Mouse (Mus musculus): Measurements from ENCODE around the gene Srpx2. TPM values are rescaled to one million over a fixed set of nuclear protein-coding genes. Genes with fewer than 3 reads are reported as not detected.

Gene Srpx2
- polyA plus RNA-seq, 1 experiment, result 6.1 TPM

- Histone ChIP-seq H3K27me3 (ENCODE audit: control insufficient read depth, insufficient read depth, low read length) (no peaks in the 10 kb centered on the region), H3K36me3 (ENCODE audit: control insufficient read depth, insufficient read depth, low read length) (no peaks in the 10 kb centered on the region), H3K4me1 (ENCODE audit: control insufficient read depth, insufficient read depth, insufficient read length, low read length) (no peaks in the 10 kb centered on the region), H3K27ac (ENCODE audit: insufficient read depth, low read depth, low read length) (no peak overlapping the region), H3K4me3 (ENCODE audit: low read depth, low read length) (no peak overlapping the region)
- 65% methylated on average over 7 of the region's 7 CpGs for WGBS
- no peak for TF ChIP-seq POLR2A (IDR thresholded peaks at IDR 0.05; ENCODE audit: low read depth, low read length)
- no peak for TF ChIP-seq CTCF (IDR thresholded peaks at IDR 0.05; ENCODE audit: extremely low read depth, insufficient read length, insufficient replicate concordance, low read depth, low read length)
Measured at GRCm38 (mm10) chrX:133954661-133955060, 46.4 kb downstream of the Srpx2 start.

- Histone ChIP-seq H3K27me3 (ENCODE audit: control insufficient read depth, insufficient read depth, low read length) (no peaks in the 10 kb centered on the region), H3K4me3 (ENCODE audit: low read depth, low read length) (no peak overlapping the region), H3K27ac (ENCODE audit: insufficient read depth, low read depth, low read length) (no peak overlapping the region), H3K36me3 (ENCODE audit: control insufficient read depth, insufficient read depth, low read length) (no peaks in the 10 kb centered on the region), H3K4me1 (ENCODE audit: control insufficient read depth, insufficient read depth, insufficient read length, low read length) (no peaks in the 10 kb centered on the region)
- TF ChIP-seq POLR2A (IDR thresholded peaks at IDR 0.05; ENCODE audit: low read depth, low read length) (no peak), CTCF (IDR thresholded peaks at IDR 0.05; ENCODE audit: extremely low read depth, insufficient read length, insufficient replicate concordance, low read depth, low read length) (no peak)
- WGBS, result 31% methylated on average over 2 of the region's 2 CpGs
Measured at GRCm38 (mm10) chrX:133960617-133961016, 52.4 kb downstream of the Srpx2 start.

- no peak for TF ChIP-seq POLR2A (IDR thresholded peaks at IDR 0.05; ENCODE audit: low read depth, low read length)
- TF ChIP-seq CTCF (IDR thresholded peaks at IDR 0.05; ENCODE audit: extremely low read depth, insufficient read length, insufficient replicate concordance, low read depth, low read length), result no peak
- no peak overlapping the region for H3K27ac ChIP-seq (ENCODE audit: insufficient read depth, low read depth, low read length)
- WGBS, result 70% methylated on average over 2 of the region's 2 CpGs
- H3K4me1 ChIP-seq (ENCODE audit: control insufficient read depth, insufficient read depth, insufficient read length, low read length), result no peaks in the 10 kb centered on the region
- no peaks in the 10 kb centered on the region for H3K27me3 ChIP-seq (ENCODE audit: control insufficient read depth, insufficient read depth, low read length)
- H3K36me3 ChIP-seq (ENCODE audit: control insufficient read depth, insufficient read depth, low read length), result no peaks in the 10 kb centered on the region
- no peak overlapping the region for H3K4me3 ChIP-seq (ENCODE audit: low read depth, low read length)
Measured at GRCm38 (mm10) chrX:133964615-133965014, 56.4 kb downstream of the Srpx2 start.

GRCm38 (mm10) chrX:133981231-133982002 lies 73.2 kb downstream of the Srpx2 start, which contains the start of gene Sytl4:
Gene Sytl4, minus strand, starts transcription at chrX:133981812.
- TF ChIP-seq POLR2A (IDR thresholded peaks at IDR 0.05; ENCODE audit: low read depth, low read length), result no peak
- TF ChIP-seq CTCF (IDR thresholded peaks at IDR 0.05; ENCODE audit: extremely low read depth, insufficient read length, insufficient replicate concordance, low read depth, low read length), result no peak
- Histone ChIP-seq H3K36me3 (ENCODE audit: control insufficient read depth, insufficient read depth, low read length) (no peaks in the 10 kb centered on the region), H3K27me3 (ENCODE audit: control insufficient read depth, insufficient read depth, low read length) (no peaks in the 10 kb centered on the region), H3K27ac (ENCODE audit: insufficient read depth, low read depth, low read length) (no peak within 1 kb of the TSS), H3K4me1 (ENCODE audit: control insufficient read depth, insufficient read depth, insufficient read length, low read length) (no peaks in the 10 kb centered on the region), H3K4me3 (ENCODE audit: low read depth, low read length) (peak within 1 kb of the TSS; percentile 91)
- WGBS, result 9% methylated on average over 29 of the region's 29 CpGs

Other genes starting within 250 kb of the Srpx2 start
- 0.32 and 0.51 TPM in 2 replicates for gene Pcdh19, start 219.4 kb upstream of the Srpx2 start, polyA plus RNA-seq (2012; rRNA removed)
- not detected in 2 replicates for gene Tnmd, start 57.4 kb upstream of the Srpx2 start, polyA plus RNA-seq (2012; rRNA removed)
- 0.23 and 0.80 TPM in 2 replicates for gene Tspan6, start 10.0 kb upstream of the Srpx2 start, polyA plus RNA-seq (2012; rRNA removed)
- 0.24 and 0.28 TPM in 2 replicates for gene Sytl4, start 73.4 kb downstream of the Srpx2 start, polyA plus RNA-seq (2012; rRNA removed)
- gene Cstf2, start 150.8 kb downstream of the Srpx2 start, polyA plus RNA-seq (2012; rRNA removed), result 6.9 and 8.8 TPM in 2 replicates